Mouse (Mus musculus) spleen, adult 18-20 months (tissue): ENCODE results near the gene Piezo1.
"Not testable (repeated sequence)": the region's sequence is repeated elsewhere in the genome, so short reads cannot be mapped to it uniquely, and the experiment has no call there.

Experiments
- DNase-seq, 2 experiments: peaks; one replicate each; pipeline ENCODE4 v3.0.0; 2022; ENCODE audit warnings: mixed read lengths in 2 of 2

Gene Piezo1

GRCm38 (mm10) chr8:122551265-122552051 is at the start of gene Piezo1:
TSS of gene Piezo1 (minus strand) at chr8:122551329.
- peak; percentile 86 to 96 for DNase-seq

DNA sequence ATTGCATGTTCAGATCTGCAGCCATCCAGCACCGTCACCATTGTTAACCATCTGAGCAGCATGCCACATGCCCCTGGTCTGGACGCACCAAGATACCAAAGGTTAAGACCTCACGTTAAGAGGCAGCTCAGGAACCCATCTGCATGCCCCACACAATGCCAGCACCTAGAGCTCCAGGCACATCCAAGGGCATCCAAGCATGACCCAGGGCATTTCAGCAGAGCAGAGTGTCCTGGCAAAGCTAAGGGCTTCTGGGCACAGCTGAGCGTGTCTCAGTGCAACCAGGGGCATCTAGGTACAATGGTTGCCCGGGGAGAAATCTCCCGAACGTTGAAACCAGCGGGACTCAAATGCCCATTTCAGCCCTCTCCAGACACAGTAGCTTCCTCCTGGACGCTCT is 49.5 kb upstream of the Piezo1 start:
- DNase-seq: no peak

GRCm38 (mm10) chr8:122596031-122596430 is 44.9 kb upstream of the Piezo1 start:
- no peak for DNase-seq

DNA sequence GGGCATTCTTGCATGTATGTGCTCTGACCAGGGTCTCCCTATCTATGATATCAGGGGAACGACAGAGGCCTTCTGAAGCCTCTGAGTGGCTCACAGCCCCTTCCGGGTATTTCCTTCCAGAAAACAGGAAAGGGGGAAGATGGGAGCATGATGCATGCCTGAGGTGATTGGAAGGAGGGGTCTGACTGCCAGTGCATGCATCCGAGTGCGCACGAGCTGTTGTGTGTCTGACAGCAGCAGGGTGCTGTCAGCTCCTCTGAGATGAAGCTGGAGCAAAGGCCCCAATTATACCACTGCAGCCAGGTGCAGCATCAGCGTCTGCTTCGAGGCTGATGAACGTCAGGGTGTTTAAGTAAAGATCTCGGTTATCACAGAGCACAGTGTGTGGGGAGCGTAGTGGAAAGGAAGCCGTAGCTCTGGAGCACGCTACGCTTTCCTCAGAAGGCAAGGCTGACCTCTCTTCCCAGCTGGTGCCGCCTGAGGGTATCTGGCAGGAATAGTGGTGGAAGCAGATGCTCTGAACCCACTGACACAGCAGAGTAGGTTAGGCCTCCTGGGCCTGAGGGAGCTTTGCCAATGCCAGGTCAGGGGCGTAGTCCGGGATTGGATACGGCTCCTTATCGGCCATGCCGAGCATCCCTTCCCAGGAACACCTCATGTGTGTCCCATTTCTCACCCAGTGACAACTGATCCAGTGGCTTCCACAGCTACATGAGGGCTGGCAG is 42.8 kb upstream of the Piezo1 start:
- DNase-seq: no peak

DNA sequence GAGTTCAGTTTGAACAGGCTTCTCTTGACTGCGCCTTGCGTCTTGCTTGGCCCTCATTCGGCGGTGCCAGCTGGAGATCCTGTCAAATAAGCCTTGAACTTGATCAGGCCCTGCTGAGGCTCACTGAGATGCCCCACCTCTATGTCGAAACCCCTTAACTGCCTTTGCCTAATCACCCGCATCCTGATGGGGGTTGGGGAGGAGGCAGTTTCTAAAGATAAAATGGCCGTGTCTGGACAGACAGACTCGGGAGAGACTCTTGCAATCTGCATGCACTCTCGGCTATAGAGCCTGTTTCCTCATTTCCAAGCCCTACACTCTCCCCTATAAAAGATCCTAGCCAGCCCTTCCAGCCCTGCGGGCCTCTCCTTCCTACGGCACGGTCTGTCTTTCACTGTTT is 42.1 kb upstream of the Piezo1 start:
- DNase-seq: no peak

DNA sequence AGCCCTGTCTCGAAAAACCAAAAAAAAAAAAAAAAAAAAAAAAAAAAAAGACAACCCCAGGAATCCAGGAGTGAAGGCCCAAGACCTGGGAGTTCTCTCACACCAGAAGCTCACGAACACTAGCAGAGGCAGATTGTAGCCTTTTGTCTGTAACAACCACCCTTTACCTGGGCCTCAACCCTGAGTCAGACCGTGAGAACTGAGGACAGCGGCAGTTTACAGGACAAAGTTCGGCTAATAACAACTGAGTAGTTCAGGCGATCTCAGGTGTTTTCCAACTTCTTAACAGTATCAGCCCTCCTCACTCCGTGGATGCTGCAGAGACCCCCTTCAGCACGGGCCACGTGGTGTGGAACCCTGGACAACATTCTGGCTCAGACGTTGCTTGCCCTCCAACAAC is 35.6 kb upstream of the Piezo1 start:
- DNase-seq: no peak

DNA sequence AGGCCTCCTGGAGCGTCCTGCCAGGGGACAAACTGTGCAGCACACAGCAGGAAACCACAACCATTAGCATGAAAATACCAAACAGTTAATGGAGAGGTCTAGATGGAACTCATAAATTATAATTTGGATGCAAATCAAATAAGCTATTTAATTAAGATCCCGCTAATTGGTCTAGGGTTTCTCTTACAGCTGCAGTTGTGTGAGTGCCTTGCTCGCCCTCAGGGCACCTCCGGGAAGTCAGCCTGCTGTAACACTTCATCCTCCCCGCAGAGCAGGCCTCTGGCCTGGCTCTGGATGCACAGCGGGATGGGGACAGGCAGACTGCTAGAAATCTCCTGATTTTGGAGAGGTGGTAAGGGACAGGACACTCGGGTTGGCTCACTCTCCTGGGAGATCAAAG is 35.0 kb upstream of the Piezo1 start:
- DNase-seq: no peak

GRCm38 (mm10) chr8:122585411-122585891 is 34.3 kb upstream of the Piezo1 start:
- DNase-seq: no peak

- no peak for DNase-seq
Measured at GRCm38 (mm10) chr8:122584981-122585380, 33.9 kb upstream of the Piezo1 start.

DNA sequence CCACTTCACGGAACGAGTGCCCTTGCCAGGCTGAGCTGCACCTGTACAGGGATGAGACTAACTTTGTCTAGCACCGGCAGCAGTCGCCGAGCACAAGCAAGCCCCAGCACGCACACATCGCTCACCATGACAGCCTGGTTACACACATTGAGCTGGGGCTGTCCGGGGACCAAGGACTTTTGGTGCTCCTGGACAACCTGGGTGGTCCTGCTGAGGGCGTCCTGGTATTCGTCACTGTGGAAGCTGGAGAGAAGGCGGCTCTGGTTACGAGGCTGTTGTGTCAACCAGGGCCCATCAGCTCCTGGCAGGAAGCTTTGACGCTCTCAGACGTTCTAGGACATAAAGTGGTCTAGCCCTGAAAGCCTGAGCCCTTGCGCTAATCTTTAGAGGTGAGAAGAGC is 29.8 kb upstream of the Piezo1 start:
- no peak for DNase-seq

- DNase-seq: no peak
Measured at GRCm38 (mm10) chr8:122579196-122579595, 28.1 kb upstream of the Piezo1 start.

DNA sequence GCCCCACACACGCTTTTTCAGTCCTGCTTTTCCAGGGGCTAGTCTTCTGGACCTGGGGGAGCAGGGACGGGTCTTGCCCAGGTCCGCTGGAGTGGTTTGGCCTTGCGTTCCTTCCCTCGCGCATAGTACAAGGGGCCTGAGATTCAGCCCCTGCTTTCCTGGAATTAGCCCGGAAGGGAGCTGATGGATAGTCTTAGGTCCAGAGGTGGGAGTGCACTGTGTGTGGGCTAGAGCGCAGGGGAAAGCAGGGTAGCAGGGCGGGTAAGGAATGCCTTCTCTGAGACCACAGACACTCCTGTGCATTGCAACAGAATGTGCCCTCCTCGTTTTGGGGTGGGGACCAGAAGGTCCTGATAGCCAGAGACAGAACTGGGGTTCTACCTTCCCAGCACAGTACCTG is 26.0 kb upstream of the Piezo1 start:
- no peak for DNase-seq

GRCm38 (mm10) chr8:122576648-122577022 is 25.5 kb upstream of the Piezo1 start, which contains the start of gene Aprt:
TSS of gene Aprt (minus strand) at chr8:122576909.
- DNase-seq: peak; percentile 95 to 98

DNA sequence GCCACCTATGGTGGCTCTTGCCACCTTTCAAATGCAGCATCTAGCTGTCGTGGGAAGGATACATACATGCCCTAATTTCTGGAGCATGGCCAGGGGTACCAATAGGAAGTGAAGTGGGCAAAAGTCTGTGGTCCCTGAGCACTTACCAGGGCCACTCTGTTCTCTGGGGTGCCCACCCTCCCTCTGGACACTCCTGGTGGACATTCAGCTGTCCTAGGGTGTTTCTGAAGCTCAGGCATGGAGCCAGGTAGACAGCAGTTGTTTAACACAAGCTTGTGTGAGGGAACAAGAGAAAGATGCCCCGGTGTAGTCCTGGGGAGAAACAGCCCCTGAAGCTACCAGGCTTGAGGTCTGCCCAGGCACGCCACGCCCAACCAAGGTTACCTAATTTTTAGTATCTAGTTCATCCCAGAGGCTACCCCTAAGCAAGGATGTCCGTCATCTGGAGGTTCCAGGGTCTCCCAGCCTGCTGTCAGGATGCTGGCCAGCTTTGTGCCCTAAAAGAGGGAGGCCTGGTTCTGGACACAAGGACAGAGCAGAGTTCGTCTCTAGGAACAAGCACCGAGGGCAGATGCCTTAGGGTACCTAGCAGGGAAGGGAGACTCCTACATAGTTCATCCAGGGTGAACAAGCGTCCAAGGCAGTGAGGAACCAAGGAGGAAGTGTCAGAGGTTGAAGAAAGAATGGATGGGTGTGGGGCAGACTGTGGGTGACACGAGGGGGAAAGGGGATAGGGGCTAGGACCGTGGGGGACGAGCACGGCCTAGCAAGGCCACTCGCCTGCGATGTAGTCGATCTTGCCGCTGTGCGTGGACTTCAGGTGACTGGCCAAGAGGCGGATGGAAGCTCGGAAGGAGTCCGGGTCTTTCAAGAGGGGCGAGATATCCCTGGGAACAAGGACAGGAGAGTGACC is 24.9 kb upstream of the Piezo1 start:
- no peak for DNase-seq

DNA sequence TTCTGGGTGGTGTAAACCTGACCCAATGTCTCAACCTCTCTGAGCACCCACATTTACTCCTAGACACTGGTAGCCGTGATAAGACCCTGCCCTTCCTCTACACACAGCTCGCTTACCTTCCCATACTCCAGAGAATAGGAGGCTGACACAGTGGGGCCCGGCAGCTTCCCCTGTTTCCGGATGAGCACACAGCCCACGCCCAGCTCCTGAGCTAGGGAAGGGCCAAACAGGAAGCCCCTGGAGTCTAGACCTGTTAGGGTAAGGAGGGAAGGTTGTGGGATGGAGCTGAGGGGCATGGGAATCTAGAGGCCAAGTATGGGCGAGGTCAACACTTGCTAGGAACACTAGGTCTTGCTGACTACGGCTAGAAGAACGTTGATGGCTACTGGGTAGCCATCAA is 24.2 kb upstream of the Piezo1 start:
- DNase-seq: no peak

- DNase-seq: no peak
Measured at GRCm38 (mm10) chr8:122574667-122575251, 23.6 kb upstream of the Piezo1 start.

DNA sequence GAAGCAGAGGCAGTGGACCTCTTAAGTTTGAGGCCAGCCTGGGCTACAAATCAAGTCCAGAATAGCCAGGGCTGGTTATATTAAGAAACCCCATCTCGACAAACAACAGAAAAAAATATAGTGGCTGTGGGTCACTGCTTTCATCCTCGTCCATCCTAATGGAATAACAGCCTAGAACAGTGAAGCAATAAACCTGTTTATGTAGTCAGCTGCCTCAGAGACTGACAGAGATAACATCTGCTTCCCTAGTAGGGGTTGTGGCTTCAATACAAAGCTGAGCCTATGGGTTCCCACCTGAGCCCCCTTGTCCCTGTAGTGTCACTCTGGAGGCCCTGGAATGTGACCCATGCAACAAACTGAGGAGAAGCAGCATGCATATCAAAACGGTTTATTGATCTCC is 23.1 kb upstream of the Piezo1 start:
- no peak for DNase-seq

DNA sequence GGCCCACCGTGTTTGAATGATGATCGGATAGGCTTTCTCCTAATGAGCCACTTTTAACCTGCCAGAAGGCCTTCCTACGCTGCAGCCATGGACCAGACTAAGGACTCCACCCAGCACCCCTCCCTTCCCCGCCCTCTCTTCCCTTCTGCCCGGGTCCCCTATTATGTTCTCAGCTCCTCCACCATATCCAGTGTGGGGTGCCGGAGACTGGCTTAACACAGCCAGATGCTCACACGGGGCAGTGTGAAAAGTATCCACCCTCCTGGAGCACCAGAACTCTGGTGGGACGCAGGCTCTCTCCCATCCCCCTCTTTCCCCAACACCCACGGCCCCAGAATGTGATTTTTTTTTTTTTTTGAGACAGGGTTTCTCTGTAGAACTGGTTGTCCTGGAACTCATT is 22.4 kb upstream of the Piezo1 start:
- DNase-seq: no peak

- not testable (repeated sequence) for DNase-seq
Measured at GRCm38 (mm10) chr8:122573176-122573575, 22.0 kb upstream of the Piezo1 start.

- no peak for DNase-seq
Measured at GRCm38 (mm10) chr8:122572751-122573150, 21.6 kb upstream of the Piezo1 start.

DNA sequence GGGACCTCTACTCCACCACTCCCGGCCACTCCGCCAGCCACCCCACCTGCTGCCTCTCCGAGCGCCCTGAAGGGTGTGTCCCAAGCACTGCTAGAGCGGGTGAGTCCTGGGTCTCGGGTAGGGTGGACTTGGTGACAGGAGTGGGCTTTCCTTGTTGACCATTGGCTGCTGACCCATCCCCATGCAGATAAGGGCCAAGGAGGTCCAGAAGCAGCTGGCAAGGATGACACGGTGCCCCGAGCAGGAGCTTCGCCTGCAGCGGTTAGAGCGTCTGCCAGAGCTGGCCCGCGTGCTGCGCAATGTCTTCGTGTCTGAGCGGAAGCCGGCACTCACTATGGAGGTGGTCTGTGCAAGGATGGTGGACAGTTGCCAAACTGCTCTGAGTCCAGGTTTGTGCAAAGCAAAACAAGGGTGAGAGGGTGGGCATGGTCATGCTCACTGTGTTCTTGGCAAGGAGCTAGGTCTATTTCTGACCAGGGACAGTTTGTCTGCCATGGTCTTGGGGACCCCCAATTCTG is 20.7 kb upstream of the Piezo1 start:
- DNase-seq: no peak

GRCm38 (mm10) chr8:122571153-122571552 is 20.0 kb upstream of the Piezo1 start:
- no peak for DNase-seq
